Mouse (Mus musculus) stomach, postnatal 0 days (tissue): ENCODE measurements around the gene Txndc11. TPM values are rescaled to one million over a fixed set of nuclear protein-coding genes. Genes with fewer than 3 reads are reported as not detected.
"Not testable (repeated sequence)": the region's sequence is repeated elsewhere in the genome, so short reads cannot be mapped to it uniquely, and the experiment has no call there.

Experiments
- ATAC-seq: fragments of 200-750 bp; cut with Nextera tagmentation; 2 replicates; pipeline ENCODE4 v1.8.0; 2017; ENCODE audit not compliant: low FRiP score, low TSS enrichment
- DNase-seq: peaks from one replicate; pipeline ENCODE4 v3.0.0-alpha.2; 2016; ENCODE audit warnings: low spot score
- H3K27ac ChIP-seq: fragments of 300-500 bp; sonication (generic); replicated peaks from 2 replicates; pipeline ENCODE4 v1.5.1; 2014; ENCODE audit warnings: mild to moderate bottlenecking, control low read depth
- H3K27me3 ChIP-seq: fragments of 300-500 bp; sonication (generic); 2 replicates; pipeline ENCODE4 v1.6.1; 2014; ENCODE audit warnings: low read length; ENCODE audit not compliant: control insufficient read depth, insufficient read depth
- H3K36me3 ChIP-seq: fragments of 300-500 bp; sonication (generic); 2 replicates; pipeline ENCODE4 v1.6.1; 2014; ENCODE audit warnings: low read length, mixed read lengths; ENCODE audit not compliant: control insufficient read depth, insufficient read depth
- H3K4me1 ChIP-seq: fragments of 300-500 bp; sonication (generic); replicated peaks from 2 replicates; pipeline ENCODE4 v1.6.1; 2014; ENCODE audit warnings: antibody characterized with exemption; ENCODE audit not compliant: control insufficient read depth, insufficient read depth
- H3K4me2 ChIP-seq: fragments of 300-500 bp; sonication (generic); replicated peaks from 2 replicates; pipeline ENCODE4 v1.6.1; 2014; ENCODE audit warnings: low read depth, mild to moderate bottlenecking, control low read depth, moderate library complexity
- H3K4me3 ChIP-seq: fragments of 300-500 bp; sonication (generic); 2 replicates; pipeline ENCODE4 v1.5.1; 2014; ENCODE audit warnings: low read depth, low read length, control low read depth
- H3K9ac ChIP-seq: fragments of 300-500 bp; sonication (generic); 2 replicates; pipeline ENCODE4 v1.6.1; 2014; ENCODE audit warnings: mild to moderate bottlenecking, low read length, control low read depth, mixed read lengths
- H3K9me3 ChIP-seq: fragments of 300-500 bp; sonication (generic); 2 replicates; pipeline ENCODE4 v1.6.1; 2016; ENCODE audit warnings: low read length; ENCODE audit not compliant: control insufficient read depth
- CTCF ChIP-seq: IDR thresholded peaks from 2 replicates; pipeline ENCODE4 v1.5.1; 2016; ENCODE audit warnings: antibody characterized with exemption, low read depth, mild to moderate bottlenecking, moderate library complexity
- EP300 ChIP-seq: optimal IDR thresholded peaks from 2 replicates; pipeline ENCODE3; 2016; ENCODE audit warnings: antibody characterized with exemption
- WGBS: fragments of 180-500 bp; shearing (Covaris S2); extraction: QIAGEN DNeasy Blood & Tissue Kit; methylation state at CpG from one replicate; pipeline ENCODE4 v1.1.7; 2014; 5-methylcytosine and 5-hydroxymethylcytosine counted together
- polyA plus RNA-seq: library from polyadenylated mRNA; unstranded; fragments of >200 nt; fragmentation: Nextera tagmentation; extraction: Ambion mirVana; gene quantifications from 2 replicates; pipeline ENCODE4 v1.2.1, GENCODE M21; 2015

Gene Txndc11
- polyA plus RNA-seq, 1 experiment from 2014 or later = 29.2 TPM

DNA sequence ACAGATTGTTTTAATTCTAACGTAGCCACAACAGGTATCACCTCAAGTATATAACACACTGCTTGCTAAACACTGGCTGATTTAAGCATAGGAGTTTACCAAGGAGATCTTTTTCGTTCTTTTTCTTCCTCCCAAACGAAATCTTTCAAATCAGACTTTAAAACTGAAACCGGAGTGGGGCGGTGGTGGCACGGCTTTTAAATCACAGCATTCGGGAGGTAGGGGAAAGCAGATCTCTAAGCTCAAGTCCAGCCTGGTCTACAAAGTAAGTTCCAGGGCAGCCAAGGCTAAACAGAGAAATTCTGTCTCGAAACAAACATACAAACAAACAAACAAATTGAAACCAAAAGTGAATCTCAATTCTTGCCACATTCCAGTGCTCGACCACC is 40.6 kb upstream of the Txndc11 start:
- Histone ChIP-seq H3K4me2 (peak overlapping the region; percentile 70), H3K36me3 (no peaks in the 10 kb centered on the region), H3K27me3 (no peaks in the 10 kb centered on the region), H3K4me1 (no peaks in the 10 kb centered on the region), H3K9ac (peak overlapping the region; percentile 93), H3K9me3 (no peaks in the 10 kb centered on the region), H3K4me3 (peak overlapping the region; percentile 99), H3K27ac (peak overlapping the region; percentile 96)
- DNase-seq (no peak), ATAC-seq (no peak)
- TF ChIP-seq CTCF = no peak
- TF ChIP-seq EP300 = no peak
- WGBS = 9% methylated on average over 9 of the region's 9 CpGs

DNA sequence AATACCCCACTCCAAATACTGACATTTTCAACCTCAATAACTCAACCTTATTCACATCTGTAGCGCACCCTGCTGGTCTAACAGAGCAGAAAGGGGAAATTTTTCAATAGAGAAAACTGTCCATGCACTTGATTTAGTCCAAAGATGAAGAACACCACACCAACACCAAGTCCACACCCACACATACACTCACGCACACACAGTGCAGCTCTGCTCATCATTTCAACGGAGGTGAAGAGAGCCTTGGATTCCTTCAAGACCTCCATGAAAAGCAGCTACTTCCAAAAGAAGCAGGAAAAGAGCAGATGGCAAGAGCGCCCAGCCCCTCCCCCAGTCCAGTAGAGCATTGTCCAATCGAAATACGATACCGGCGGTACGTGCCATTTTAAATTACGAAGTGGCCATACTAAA is 40.2 kb upstream of the Txndc11 start:
- peak overlapping the region; percentile 70 for H3K4me2 ChIP-seq
- no peaks in the 10 kb centered on the region for H3K36me3 ChIP-seq
- 10% methylated on average over 10 of the region's 10 CpGs for WGBS
- H3K27me3 ChIP-seq = no peaks in the 10 kb centered on the region
- peak; percentile 76 for DNase-seq
- H3K4me1 ChIP-seq = no peaks in the 10 kb centered on the region
- ATAC-seq = no peak
- H3K27ac ChIP-seq = peak overlapping the region; percentile 96
- no peak for TF ChIP-seq EP300
- TF ChIP-seq CTCF = peak; percentile 81
- peak overlapping the region; percentile 93; the same call in 1 of the 2 replicates for H3K9ac ChIP-seq
- H3K9me3 ChIP-seq = no peaks in the 10 kb centered on the region
- peak overlapping the region; percentile 99 for H3K4me3 ChIP-seq

DNA sequence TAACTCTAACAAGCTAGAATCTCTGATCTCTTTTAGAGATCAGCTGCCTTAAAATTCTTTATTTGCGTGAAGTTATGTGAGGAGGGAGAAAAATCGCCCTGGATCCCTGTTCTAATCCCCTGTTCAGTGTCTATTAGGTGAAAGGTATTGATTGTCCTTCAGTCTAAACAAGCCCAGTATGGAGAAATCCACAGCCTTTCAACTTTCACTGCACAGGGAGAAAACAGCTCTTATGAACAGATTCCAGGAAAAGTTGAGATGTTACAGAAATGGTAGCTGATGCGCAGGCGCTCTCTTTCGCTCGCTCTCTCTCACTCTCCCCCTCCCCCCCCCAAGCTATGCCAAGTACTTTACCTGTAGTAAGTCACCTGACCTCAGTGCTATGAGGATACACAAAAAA is 37.2 kb upstream of the Txndc11 start:
- Histone ChIP-seq H3K27ac (no peak overlapping the region), H3K27me3 (no peaks in the 10 kb centered on the region), H3K4me1 (no peaks in the 10 kb centered on the region), H3K9me3 (no peaks in the 10 kb centered on the region), H3K4me2 (no peak overlapping the region), H3K4me3 (no peak overlapping the region), H3K9ac (no peak overlapping the region), H3K36me3 (no peaks in the 10 kb centered on the region)
- DNase-seq = no peak
- no peak for ATAC-seq
- TF ChIP-seq EP300 = no peak
- WGBS = 81% methylated on average over 6 of the region's 6 CpGs

DNA sequence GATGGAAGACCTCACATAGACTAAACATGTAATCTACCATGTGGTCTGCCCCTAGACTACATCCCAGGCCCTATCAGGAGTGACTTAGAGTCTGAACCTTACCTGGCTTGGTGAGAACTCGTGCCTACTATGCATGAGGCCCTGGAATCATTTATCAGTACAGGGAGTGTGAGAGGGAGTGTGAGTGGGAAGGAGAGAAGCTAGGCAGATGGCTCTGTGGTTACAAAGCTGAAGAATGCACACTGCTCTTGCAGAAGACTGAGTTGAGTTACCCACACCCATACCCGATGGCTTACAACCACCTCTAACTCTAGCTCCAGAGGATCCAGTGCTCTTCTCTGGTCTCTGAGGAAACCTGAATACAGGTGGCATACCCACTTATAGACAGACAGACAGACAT is 32.0 kb upstream of the Txndc11 start:
- no peak for DNase-seq
- 76% methylated on average over 2 of the region's 2 CpGs for WGBS

DNA sequence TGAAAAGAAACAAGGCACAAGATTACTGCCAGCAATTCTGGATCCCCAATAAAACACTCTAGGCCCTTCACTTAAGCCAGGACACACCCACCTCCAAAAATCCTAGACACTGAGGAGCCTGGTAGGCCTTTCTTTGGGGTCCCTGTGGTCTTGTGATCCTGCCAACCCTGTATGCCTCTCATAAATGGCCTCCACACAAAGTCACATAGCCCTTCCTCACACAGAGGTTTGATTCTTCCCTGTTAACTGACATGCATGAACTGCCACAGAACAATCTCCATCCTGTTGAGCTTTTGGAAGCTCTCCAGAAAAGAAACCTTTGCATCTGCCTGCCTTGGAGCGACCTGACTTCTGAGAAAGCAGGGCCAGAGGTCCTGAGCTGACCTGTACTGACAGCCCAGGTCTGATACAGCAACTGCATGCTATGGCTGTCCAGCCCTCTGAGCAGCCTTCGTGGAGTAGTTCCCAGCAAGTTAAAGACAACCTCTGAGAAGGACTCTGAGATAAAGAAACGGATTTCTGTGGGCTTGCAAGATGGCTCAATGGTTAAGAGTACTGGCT is 30.3 kb upstream of the Txndc11 start:
- ATAC-seq (no peak), DNase-seq (no peak)
- H3K4me2 ChIP-seq = no peak overlapping the region
- H3K9me3 ChIP-seq = no peaks in the 10 kb centered on the region
- no peak overlapping the region for H3K4me3 ChIP-seq
- H3K27me3 ChIP-seq = no peaks in the 10 kb centered on the region
- no peak overlapping the region for H3K27ac ChIP-seq
- TF ChIP-seq CTCF = no peak
- no peak for TF ChIP-seq EP300
- 79% methylated on average over 3 of the region's 3 CpGs for WGBS
- H3K4me1 ChIP-seq = no peaks in the 10 kb centered on the region
- peaks cover 7% of the 10 kb centered on the region; the same call in 1 of the 2 replicates for H3K36me3 ChIP-seq
- no peak overlapping the region for H3K9ac ChIP-seq

More for the DNA sequence above, 32.0 kb upstream of the Txndc11 start:
- no peak for ATAC-seq
- H3K9ac ChIP-seq = no peak overlapping the region
- H3K9me3 ChIP-seq = no peaks in the 10 kb centered on the region
- H3K4me3 ChIP-seq = no peak overlapping the region
- no peak overlapping the region for H3K4me2 ChIP-seq
- peaks cover 7% of the 10 kb centered on the region; the same call in 1 of the 2 replicates for H3K36me3 ChIP-seq
- H3K27ac ChIP-seq = no peak overlapping the region
- no peak for TF ChIP-seq EP300
- TF ChIP-seq CTCF = no peak
- no peaks in the 10 kb centered on the region for H3K4me1 ChIP-seq
- no peaks in the 10 kb centered on the region for H3K27me3 ChIP-seq

DNA sequence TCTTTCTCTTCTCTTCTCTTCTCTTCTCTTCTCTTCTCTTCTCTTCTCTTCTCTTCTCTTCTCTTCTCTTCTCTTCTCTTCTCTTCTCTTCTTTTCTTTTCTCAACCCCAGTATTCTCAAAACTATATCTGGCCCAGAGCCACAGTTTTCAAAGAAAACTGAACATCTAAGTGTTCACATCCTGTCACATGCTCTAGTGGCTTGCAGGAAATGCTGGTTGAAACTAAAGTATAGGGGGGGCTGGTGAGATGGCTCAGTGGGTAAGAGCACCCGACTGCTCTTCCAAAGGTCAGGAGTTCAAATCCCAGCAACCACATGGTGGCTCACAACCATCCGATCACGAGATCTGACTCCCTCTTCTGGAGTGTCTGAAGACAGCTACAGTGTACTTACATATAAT is 23.3 kb upstream of the Txndc11 start:
- H3K4me3 ChIP-seq, ATAC-seq, DNase-seq, H3K4me2 ChIP-seq, H3K4me1 ChIP-seq, H3K27ac ChIP-seq, H3K27me3 ChIP-seq, H3K9ac ChIP-seq, H3K9me3 ChIP-seq: not testable (repeated sequence)
- H3K36me3 ChIP-seq = peaks cover 24% of the 10 kb centered on the region
- 69% methylated on average over 1 of the region's 3 CpGs for WGBS
